Mouse (Mus musculus): ENCODE results near the gene Ptprn2. TPM values are rescaled to one million over a fixed set of nuclear protein-coding genes. Genes with fewer than 3 reads are reported as not detected.

Gene Ptprn2
- polyA plus RNA-seq, 1 experiment from 2014 or later = 14.9 TPM

- Histone ChIP-seq H3K9me3 (no peaks in the 10 kb centered on the region), H3K4me2 (replicated peaks) (no peak overlapping the region), H3K4me3 (replicated peaks) (no peak overlapping the region), H3K27ac (no peak overlapping the region), H3K36me3 (no peaks in the 10 kb centered on the region), H3K4me1 (replicated peaks) (no peaks in the 10 kb centered on the region), H3K27me3 (no peaks in the 10 kb centered on the region), H3K9ac (replicated peaks) (no peak overlapping the region)
- no peak for ATAC-seq
Measured at GRCm38 (mm10) chr12:116533281-116533680, 47.8 kb downstream of the Ptprn2 start.

GRCm38 (mm10) chr12:116539305-116539704 lies 53.8 kb downstream of the Ptprn2 start:
- Histone ChIP-seq H3K4me2 (replicated peaks) (no peak overlapping the region), H3K27ac (no peak overlapping the region), H3K36me3 (no peaks in the 10 kb centered on the region), H3K9ac (replicated peaks) (no peak overlapping the region), H3K27me3 (no peaks in the 10 kb centered on the region), H3K4me3 (replicated peaks) (no peak overlapping the region), H3K9me3 (no peaks in the 10 kb centered on the region), H3K4me1 (replicated peaks) (no peaks in the 10 kb centered on the region)
- 92% methylated on average over 1 of the region's 1 CpGs for WGBS
- no peak for ATAC-seq

- Histone ChIP-seq H3K27ac (no peak overlapping the region), H3K4me1 (replicated peaks) (no peaks in the 10 kb centered on the region), H3K36me3 (no peaks in the 10 kb centered on the region), H3K4me2 (replicated peaks) (no peak overlapping the region), H3K4me3 (replicated peaks) (no peak overlapping the region), H3K9me3 (no peaks in the 10 kb centered on the region), H3K27me3 (no peaks in the 10 kb centered on the region), H3K9ac (replicated peaks) (no peak overlapping the region)
- WGBS = 93% methylated on average over 1 of the region's 1 CpGs
- no peak for ATAC-seq
Measured at GRCm38 (mm10) chr12:116540608-116541007, 55.1 kb downstream of the Ptprn2 start.

GRCm38 (mm10) chr12:116550031-116550430 lies 64.5 kb downstream of the Ptprn2 start:
- H3K9ac ChIP-seq (replicated peaks) = no peak overlapping the region
- no peaks in the 10 kb centered on the region for H3K27me3 ChIP-seq
- no peak overlapping the region for H3K27ac ChIP-seq
- WGBS = 95% methylated on average over 1 of the region's 1 CpGs
- H3K4me1 ChIP-seq (replicated peaks) = no peaks in the 10 kb centered on the region
- H3K36me3 ChIP-seq = no peaks in the 10 kb centered on the region
- no peak overlapping the region for H3K4me2 ChIP-seq (replicated peaks)
- H3K9me3 ChIP-seq = no peaks in the 10 kb centered on the region
- H3K4me3 ChIP-seq (replicated peaks) = no peak overlapping the region
- no peak for ATAC-seq

- H3K4me2 ChIP-seq (replicated peaks) = no peak overlapping the region
- no peak overlapping the region for H3K4me3 ChIP-seq (replicated peaks)
- no peaks in the 10 kb centered on the region for H3K4me1 ChIP-seq (replicated peaks)
- H3K27me3 ChIP-seq = no peaks in the 10 kb centered on the region
- H3K27ac ChIP-seq = no peak overlapping the region
- H3K9ac ChIP-seq (replicated peaks) = no peak overlapping the region
- 84% methylated on average over 7 of the region's 7 CpGs for WGBS
- no peaks in the 10 kb centered on the region for H3K36me3 ChIP-seq
- ATAC-seq = no peak
- H3K9me3 ChIP-seq = no peaks in the 10 kb centered on the region
Measured at GRCm38 (mm10) chr12:116551516-116551915, 66.0 kb downstream of the Ptprn2 start.

GRCm38 (mm10) chr12:116552306-116552705 lies 66.8 kb downstream of the Ptprn2 start:
- WGBS = 92% methylated on average over 2 of the region's 2 CpGs
- no peak for ATAC-seq
- Histone ChIP-seq H3K4me2 (replicated peaks) (no peak overlapping the region), H3K9ac (replicated peaks) (no peak overlapping the region), H3K9me3 (no peaks in the 10 kb centered on the region), H3K27ac (no peak overlapping the region), H3K36me3 (no peaks in the 10 kb centered on the region), H3K4me3 (replicated peaks) (no peak overlapping the region), H3K27me3 (no peaks in the 10 kb centered on the region), H3K4me1 (replicated peaks) (no peaks in the 10 kb centered on the region)

GRCm38 (mm10) chr12:116553361-116553760 lies 67.8 kb downstream of the Ptprn2 start:
- H3K27me3 ChIP-seq = no peaks in the 10 kb centered on the region
- no peak overlapping the region for H3K4me2 ChIP-seq (replicated peaks)
- ATAC-seq = no peak
- H3K4me3 ChIP-seq (replicated peaks) = no peak overlapping the region
- H3K27ac ChIP-seq = no peak overlapping the region
- no peak overlapping the region for H3K9ac ChIP-seq (replicated peaks)
- no peaks in the 10 kb centered on the region for H3K9me3 ChIP-seq
- no peaks in the 10 kb centered on the region for H3K36me3 ChIP-seq
- H3K4me1 ChIP-seq (replicated peaks) = no peaks in the 10 kb centered on the region

GRCm38 (mm10) chr12:116555964-116556363 lies 70.4 kb downstream of the Ptprn2 start:
- H3K4me3 ChIP-seq (replicated peaks) = no peak overlapping the region
- no peak overlapping the region for H3K9ac ChIP-seq (replicated peaks)
- H3K4me1 ChIP-seq (replicated peaks) = no peaks in the 10 kb centered on the region
- no peaks in the 10 kb centered on the region for H3K36me3 ChIP-seq
- H3K27me3 ChIP-seq = no peaks in the 10 kb centered on the region
- H3K4me2 ChIP-seq (replicated peaks) = no peak overlapping the region
- no peak overlapping the region for H3K27ac ChIP-seq
- no peaks in the 10 kb centered on the region for H3K9me3 ChIP-seq
- WGBS = 80% methylated on average over 4 of the region's 4 CpGs
- no peak for ATAC-seq

- Histone ChIP-seq H3K4me1 (replicated peaks) (no peaks in the 10 kb centered on the region), H3K9me3 (no peaks in the 10 kb centered on the region), H3K27ac (no peak overlapping the region), H3K36me3 (no peaks in the 10 kb centered on the region), H3K9ac (replicated peaks) (no peak overlapping the region), H3K4me2 (replicated peaks) (no peak overlapping the region), H3K4me3 (replicated peaks) (no peak overlapping the region), H3K27me3 (no peaks in the 10 kb centered on the region)
- WGBS = 87% methylated on average over 8 of the region's 8 CpGs
- no peak for ATAC-seq
Measured at GRCm38 (mm10) chr12:116564441-116564840, 78.9 kb downstream of the Ptprn2 start.

- WGBS = 96% methylated on average over 1 of the region's 1 CpGs
- Histone ChIP-seq H3K27ac (no peak overlapping the region), H3K9ac (replicated peaks) (no peak overlapping the region), H3K4me3 (replicated peaks) (no peak overlapping the region), H3K36me3 (no peaks in the 10 kb centered on the region), H3K9me3 (no peaks in the 10 kb centered on the region), H3K4me1 (replicated peaks) (no peaks in the 10 kb centered on the region), H3K4me2 (replicated peaks) (no peak overlapping the region), H3K27me3 (no peaks in the 10 kb centered on the region)
- ATAC-seq = no peak
Measured at GRCm38 (mm10) chr12:116566672-116567071, 81.2 kb downstream of the Ptprn2 start.

GRCm38 (mm10) chr12:116567170-116567569 lies 81.7 kb downstream of the Ptprn2 start:
- no peak overlapping the region for H3K4me3 ChIP-seq (replicated peaks)
- no peak overlapping the region for H3K9ac ChIP-seq (replicated peaks)
- H3K4me1 ChIP-seq (replicated peaks) = no peaks in the 10 kb centered on the region
- H3K36me3 ChIP-seq = no peaks in the 10 kb centered on the region
- no peaks in the 10 kb centered on the region for H3K27me3 ChIP-seq
- ATAC-seq = no peak
- no peak overlapping the region for H3K4me2 ChIP-seq (replicated peaks)
- H3K27ac ChIP-seq = no peak overlapping the region
- H3K9me3 ChIP-seq = no peaks in the 10 kb centered on the region
- 83% methylated on average over 2 of the region's 2 CpGs for WGBS

- Histone ChIP-seq H3K36me3 (no peaks in the 10 kb centered on the region), H3K9ac (replicated peaks) (no peak overlapping the region), H3K27me3 (no peaks in the 10 kb centered on the region), H3K27ac (no peak overlapping the region), H3K9me3 (no peaks in the 10 kb centered on the region), H3K4me3 (replicated peaks) (no peak overlapping the region), H3K4me2 (replicated peaks) (no peak overlapping the region), H3K4me1 (replicated peaks) (no peaks in the 10 kb centered on the region)
- no peak for ATAC-seq
- WGBS = 60% methylated on average over 1 of the region's 1 CpGs
Measured at GRCm38 (mm10) chr12:116569568-116569967, 84.0 kb downstream of the Ptprn2 start.

- H3K4me3 ChIP-seq (replicated peaks) = no peak overlapping the region
- WGBS = 82% methylated on average over 5 of the region's 5 CpGs
- no peaks in the 10 kb centered on the region for H3K36me3 ChIP-seq
- 0 out of 2 replicates have a peak, but pooled peaks cover 7% of the 10 kb centered on the region for H3K4me1 ChIP-seq (replicated peaks)
- no peak overlapping the region for H3K9ac ChIP-seq (replicated peaks)
- ATAC-seq = no peak
- H3K27ac ChIP-seq = no peak overlapping the region
- H3K27me3 ChIP-seq = no peaks in the 10 kb centered on the region
- no peaks in the 10 kb centered on the region for H3K9me3 ChIP-seq
- H3K4me2 ChIP-seq (replicated peaks) = no peak overlapping the region
Measured at GRCm38 (mm10) chr12:116574102-116574501, 88.6 kb downstream of the Ptprn2 start.

Data from midbrain, embryonic 13.5 days (tissue).